Mouse (Mus musculus): Measurements from ENCODE around the gene Jmy. TPM values are rescaled to one million over a fixed set of nuclear protein-coding genes. Genes with fewer than 3 reads are reported as not detected.

Gene Jmy
- polyA plus RNA-seq, 1 experiment from 2014 or later = 7.0 TPM

Other genes starting within 250 kb of the Jmy start
- gene Homer1, start 200.2 kb downstream of the Jmy start, polyA plus RNA-seq (2015; fragmentation: Nextera tagmentation; extraction: Ambion mirVana) = 5.9 and 6.1 TPM in 2 replicates
- gene Bhmt, start 138.2 kb upstream of the Jmy start, polyA plus RNA-seq (2015; fragmentation: Nextera tagmentation; extraction: Ambion mirVana) = not detected in 2 replicates
- gene Bhmt2, start 174.5 kb upstream of the Jmy start, polyA plus RNA-seq (2015; fragmentation: Nextera tagmentation; extraction: Ambion mirVana) = not detected in 2 replicates
- not detected in 2 replicates for gene Dmgdh, start 174.6 kb upstream of the Jmy start, polyA plus RNA-seq (2015; fragmentation: Nextera tagmentation; extraction: Ambion mirVana)

All from embryonic facial prominence, embryonic 15.5 days (tissue).